Mouse (Mus musculus) neural tube, embryonic 12.5 days (tissue): ENCODE results near the gene Zfp697. TPM values are rescaled to one million over a fixed set of nuclear protein-coding genes. Genes with fewer than 3 reads are reported as not detected.
"Not testable (repeated sequence)": the region's sequence is repeated elsewhere in the genome, so short reads cannot be mapped to it uniquely, and the experiment has no call there.

Source experiments
- ATAC-seq: fragments of 200-750 bp; cut with Nextera tagmentation; 2 replicates; pipeline ENCODE4 v1.8.0; 2017; ENCODE audit warnings: low read depth, mild to moderate bottlenecking, moderate TSS enrichment, moderate library complexity; ENCODE audit not compliant: low FRiP score
- H3K27ac ChIP-seq: fragments of 300-500 bp; sonication (generic); 2 replicates; pipeline ENCODE4 v1.5.1; 2016
- H3K27me3 ChIP-seq: fragments of 300-500 bp; sonication (generic); replicated peaks from 2 replicates; pipeline ENCODE4 v1.6.1; 2016; ENCODE audit warnings: mild to moderate bottlenecking
- H3K36me3 ChIP-seq: fragments of 300-500 bp; sonication (generic); 2 replicates; pipeline ENCODE4 v1.6.1; 2016; ENCODE audit warnings: mild to moderate bottlenecking
- H3K4me1 ChIP-seq: fragments of 300-500 bp; sonication (generic); 2 replicates; pipeline ENCODE4 v1.6.1; 2016
- H3K4me2 ChIP-seq: fragments of 300-500 bp; sonication (generic); replicated peaks from 2 replicates; pipeline ENCODE4 v1.6.1; 2016; ENCODE audit warnings: mild to moderate bottlenecking
- H3K4me3 ChIP-seq: fragments of 300-500 bp; sonication (generic); 2 replicates; pipeline ENCODE4 v1.5.1; 2016
- H3K9ac ChIP-seq: fragments of 300-500 bp; sonication (generic); 2 replicates; pipeline ENCODE4 v1.6.1; 2016; ENCODE audit warnings: mild to moderate bottlenecking
- H3K9me3 ChIP-seq: fragments of 300-500 bp; sonication (generic); 2 replicates; pipeline ENCODE4 v1.6.1; 2016; ENCODE audit warnings: mild to moderate bottlenecking
- WGBS: fragments of 180-500 bp; shearing (Covaris S2); methylation state at CpG from one replicate; pipeline ENCODE4 v1.1.7; 2016; 5-methylcytosine and 5-hydroxymethylcytosine counted together
- polyA plus RNA-seq: library from polyadenylated mRNA; unstranded; fragments of >200 nt; fragmentation: Nextera tagmentation; extraction: Ambion mirVana; gene quantifications from 2 replicates; pipeline ENCODE4 v1.2.1, GENCODE M21; 2016

The Zfp697 gene
- polyA plus RNA-seq, 1 experiment from 2014 or later = 11.8 TPM

DNA sequence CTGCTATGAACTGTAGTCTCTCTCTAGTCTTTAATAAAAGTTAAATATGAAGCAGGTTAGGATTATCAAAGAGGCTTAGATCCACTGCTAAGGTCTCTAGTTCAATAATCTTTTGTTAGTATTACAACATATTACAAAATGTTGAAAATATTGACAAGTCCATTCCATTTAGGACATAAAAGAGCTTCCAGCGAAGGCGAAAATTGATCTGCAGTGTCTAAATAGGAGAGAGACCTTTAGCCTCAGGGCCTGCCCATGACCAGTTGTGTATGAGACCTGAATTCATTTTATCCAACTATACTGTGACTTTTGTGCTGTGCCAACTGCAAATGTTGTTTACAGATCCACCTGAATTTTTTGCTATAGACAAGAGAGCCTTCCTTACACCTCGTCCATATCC, 247.4 kb downstream of the Zfp697 start:
- H3K36me3 ChIP-seq = no peaks in the 10 kb centered on the region
- H3K4me1 ChIP-seq = no peaks in the 10 kb centered on the region
- ATAC-seq = no peak
- H3K9me3 ChIP-seq = no peaks in the 10 kb centered on the region
- no peak overlapping the region for H3K27ac ChIP-seq
- WGBS = 83% methylated on average over 3 of the region's 3 CpGs
- no peak overlapping the region for H3K9ac ChIP-seq
- H3K27me3 ChIP-seq = no peaks in the 10 kb centered on the region
- H3K4me2 ChIP-seq = no peak overlapping the region
- no peak overlapping the region for H3K4me3 ChIP-seq

DNA sequence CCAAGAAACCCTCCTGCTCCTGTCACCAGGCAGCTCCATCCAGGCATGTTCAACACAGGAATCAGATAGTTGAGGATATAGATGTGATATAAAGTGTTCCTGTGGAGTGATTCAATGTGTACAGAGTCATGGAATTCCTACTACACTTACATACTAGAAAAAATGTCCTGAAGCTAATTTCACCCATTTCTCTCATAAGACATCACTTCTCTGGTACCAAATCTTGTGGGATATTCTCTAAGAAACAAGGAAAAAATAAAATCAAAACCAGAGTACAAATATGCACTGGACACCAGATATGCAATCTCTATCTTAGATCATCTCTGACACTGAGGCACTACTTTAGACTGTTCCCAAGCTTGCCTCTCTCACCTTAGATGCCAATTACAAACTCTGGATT, 247.9 kb downstream of the Zfp697 start, which contains the start of gene Hsd3b5:
Gene Hsd3b5, minus strand, starts transcription at position 101 of the 400 bp plus-strand sequence.
- no peaks in the 10 kb centered on the region for H3K4me1 ChIP-seq
- no peak within 1 kb of the TSS for H3K27ac ChIP-seq
- H3K9me3 ChIP-seq = no peaks in the 10 kb centered on the region
- no peak for ATAC-seq
- no peak within 1 kb of the TSS for H3K4me2 ChIP-seq
- H3K4me3 ChIP-seq = no peak within 1 kb of the TSS
- no peak within 1 kb of the TSS for H3K9ac ChIP-seq
- no peaks in the 10 kb centered on the region for H3K27me3 ChIP-seq
- no peaks in the 10 kb centered on the region for H3K36me3 ChIP-seq

DNA sequence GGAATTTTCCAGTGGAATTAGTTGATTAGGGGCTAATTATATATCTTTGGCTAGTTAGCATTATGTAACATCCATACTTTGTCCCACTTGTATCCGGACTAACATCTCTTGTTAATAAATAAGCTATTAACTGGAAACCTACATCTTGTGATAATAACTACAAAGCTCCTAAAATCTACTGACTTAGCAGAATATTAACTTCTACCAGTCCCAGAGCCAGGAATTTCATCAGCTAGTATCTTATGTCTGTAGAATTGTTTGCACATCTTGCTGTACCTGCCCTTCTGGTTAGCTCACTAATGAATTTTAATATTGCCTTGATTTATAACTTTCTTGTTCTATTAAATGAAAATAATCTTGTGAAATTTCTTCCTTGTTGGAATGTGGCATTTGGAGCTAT, 252.9 kb downstream of the Zfp697 start:
- Histone ChIP-seq H3K36me3 (no peaks in the 10 kb centered on the region), H3K4me3 (no peak overlapping the region), H3K9me3 (no peaks in the 10 kb centered on the region), H3K27me3 (no peaks in the 10 kb centered on the region), H3K4me1 (no peaks in the 10 kb centered on the region), H3K4me2 (no peak overlapping the region), H3K9ac (no peak overlapping the region), H3K27ac (no peak overlapping the region)
- ATAC-seq = no peak
- 98% methylated on average over 1 of the region's 1 CpGs for WGBS

DNA sequence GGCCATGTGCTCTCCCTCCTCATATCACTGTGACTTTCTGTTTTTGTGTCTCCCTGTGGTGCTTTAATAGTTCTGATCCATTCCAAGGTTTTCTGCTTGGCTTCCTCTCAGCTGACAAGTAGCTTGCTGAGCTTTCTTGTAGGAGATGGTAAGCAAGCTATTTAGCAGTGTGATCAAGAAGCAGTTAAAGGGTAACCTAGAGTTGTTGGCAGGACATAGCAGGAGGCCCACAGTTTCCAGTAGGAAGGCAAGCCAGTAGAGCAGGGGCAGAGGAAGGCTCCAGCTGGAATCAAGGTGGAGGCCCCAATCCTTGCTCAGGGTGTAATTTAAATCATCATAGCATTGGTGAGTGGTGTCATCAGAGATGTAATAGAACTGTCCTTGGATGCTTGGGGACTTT, 298.5 kb downstream of the Zfp697 start:
- no peaks in the 10 kb centered on the region for H3K27me3 ChIP-seq
- no peak for ATAC-seq
- H3K27ac ChIP-seq = no peak overlapping the region
- no peak overlapping the region for H3K4me3 ChIP-seq
- no peaks in the 10 kb centered on the region for H3K36me3 ChIP-seq
- no peaks in the 10 kb centered on the region for H3K4me1 ChIP-seq
- no peak overlapping the region for H3K9ac ChIP-seq
- H3K4me2 ChIP-seq = no peak overlapping the region
- H3K9me3 ChIP-seq = no peaks in the 10 kb centered on the region

DNA sequence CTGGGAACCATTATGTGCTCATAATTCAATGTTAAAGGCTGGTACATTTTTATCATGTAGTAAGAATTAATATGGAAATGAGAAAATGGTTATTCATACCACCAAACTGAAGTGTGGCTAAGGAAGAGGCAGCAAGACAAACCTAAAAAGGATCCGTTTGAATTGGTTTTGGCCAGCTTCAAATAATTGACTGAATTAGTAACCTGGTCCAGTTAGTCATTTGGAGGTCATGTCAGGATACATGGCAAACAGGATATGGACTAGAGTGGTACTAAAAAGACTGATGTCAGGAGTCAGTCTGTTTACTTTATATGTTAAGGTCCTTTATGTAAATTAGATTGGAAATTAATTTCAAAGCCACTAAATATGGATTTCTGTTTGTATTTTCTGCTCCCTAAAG, 300.1 kb downstream of the Zfp697 start:
- ATAC-seq = no peak

DNA sequence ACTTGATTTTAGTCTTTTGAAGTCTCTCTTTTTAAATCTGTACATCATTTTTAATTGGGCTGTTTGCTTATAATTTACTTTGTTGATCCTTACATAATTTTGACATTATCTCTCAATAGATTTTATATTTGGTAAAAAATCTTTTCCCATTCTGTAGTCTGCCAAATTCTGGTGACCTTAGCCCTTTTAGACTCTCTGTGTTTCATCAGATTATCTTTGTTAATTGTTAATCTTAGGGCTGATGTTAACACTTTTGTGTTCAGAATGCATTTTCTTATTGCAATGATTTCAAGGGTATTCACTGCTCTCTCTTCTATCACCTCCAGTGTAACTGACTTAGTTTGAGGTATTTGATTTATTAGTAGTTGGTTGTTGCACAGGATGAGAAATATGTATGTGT, 338.5 kb downstream of the Zfp697 start:
- no peak for ATAC-seq
- H3K4me1 ChIP-seq = no peaks in the 10 kb centered on the region
- H3K36me3 ChIP-seq = no peaks in the 10 kb centered on the region
- no peak overlapping the region for H3K4me2 ChIP-seq
- no peak overlapping the region for H3K9ac ChIP-seq
- no peak overlapping the region for H3K4me3 ChIP-seq
- no peaks in the 10 kb centered on the region for H3K27me3 ChIP-seq
- no peaks in the 10 kb centered on the region for H3K9me3 ChIP-seq
- no peak overlapping the region for H3K27ac ChIP-seq

More for the DNA sequence above, 300.1 kb downstream of the Zfp697 start:
- H3K4me1 ChIP-seq = no peaks in the 10 kb centered on the region
- no peaks in the 10 kb centered on the region for H3K9me3 ChIP-seq
- H3K4me2 ChIP-seq = no peak overlapping the region
- H3K36me3 ChIP-seq = no peaks in the 10 kb centered on the region
- WGBS = 81% methylated on average over 1 of the region's 1 CpGs
- H3K27ac ChIP-seq = no peak overlapping the region
- H3K9ac ChIP-seq = no peak overlapping the region
- H3K27me3 ChIP-seq = no peaks in the 10 kb centered on the region
- no peak overlapping the region for H3K4me3 ChIP-seq

DNA sequence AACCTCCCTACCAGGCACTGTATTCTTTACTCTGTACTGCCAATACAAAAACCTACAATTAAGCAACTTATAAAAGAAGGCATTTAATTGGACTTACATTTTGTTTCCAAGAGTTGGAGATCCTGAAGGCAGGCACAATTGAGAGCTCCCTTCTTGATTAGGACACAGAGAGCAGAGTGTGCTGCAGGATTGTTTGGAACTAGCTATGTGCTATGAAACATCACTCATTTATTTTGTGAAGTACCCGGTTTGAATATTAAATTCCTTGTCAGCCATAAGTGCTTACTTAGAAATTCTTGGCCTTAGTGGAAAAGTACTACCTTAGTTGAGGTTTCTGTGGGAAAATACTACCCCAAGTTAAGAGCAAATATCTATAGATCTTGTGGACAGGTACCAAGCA, 342.1 kb downstream of the Zfp697 start, which contains the start of gene Hsd3b2:
Gene Hsd3b2, minus strand, starts transcription at position 168 of the 400 bp plus-strand sequence.
- H3K36me3 ChIP-seq = no peaks in the 10 kb centered on the region
- H3K27ac ChIP-seq = no peak within 1 kb of the TSS
- no peaks in the 10 kb centered on the region for H3K9me3 ChIP-seq
- no peak within 1 kb of the TSS for H3K4me3 ChIP-seq
- no peak within 1 kb of the TSS for H3K9ac ChIP-seq
- H3K4me2 ChIP-seq = no peak within 1 kb of the TSS
- WGBS = 77% methylated on average over 1 of the region's 1 CpGs
- no peaks in the 10 kb centered on the region for H3K27me3 ChIP-seq
- no peaks in the 10 kb centered on the region for H3K4me1 ChIP-seq
- ATAC-seq = no peak

DNA sequence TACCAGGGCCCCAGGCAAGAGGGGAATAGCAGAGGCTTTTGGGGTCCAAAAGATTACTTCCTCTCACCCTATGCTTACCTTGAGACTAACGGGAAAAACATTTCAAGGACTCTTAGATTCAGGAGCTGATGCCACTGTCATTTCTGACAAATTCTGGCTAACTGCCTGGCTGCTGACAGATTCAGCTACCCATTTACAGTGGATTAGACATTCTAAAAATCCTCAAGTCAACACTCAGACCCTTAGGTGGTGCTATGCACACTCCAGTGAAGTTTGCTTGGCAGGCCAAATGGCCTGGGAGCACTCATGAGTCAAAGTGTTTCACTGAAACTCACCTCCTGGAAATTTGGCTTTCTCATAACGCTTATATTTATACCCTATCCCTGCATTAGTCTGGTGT, 344.0 kb downstream of the Zfp697 start:
- WGBS = 89% methylated on average over 2 of the region's 2 CpGs
- Histone ChIP-seq H3K27me3 (no peaks in the 10 kb centered on the region), H3K4me3 (no peak overlapping the region), H3K9me3 (no peaks in the 10 kb centered on the region), H3K4me1 (no peaks in the 10 kb centered on the region), H3K4me2 (no peak overlapping the region), H3K36me3 (no peaks in the 10 kb centered on the region), H3K9ac (no peak overlapping the region), H3K27ac (no peak overlapping the region)
- no peak for ATAC-seq

DNA sequence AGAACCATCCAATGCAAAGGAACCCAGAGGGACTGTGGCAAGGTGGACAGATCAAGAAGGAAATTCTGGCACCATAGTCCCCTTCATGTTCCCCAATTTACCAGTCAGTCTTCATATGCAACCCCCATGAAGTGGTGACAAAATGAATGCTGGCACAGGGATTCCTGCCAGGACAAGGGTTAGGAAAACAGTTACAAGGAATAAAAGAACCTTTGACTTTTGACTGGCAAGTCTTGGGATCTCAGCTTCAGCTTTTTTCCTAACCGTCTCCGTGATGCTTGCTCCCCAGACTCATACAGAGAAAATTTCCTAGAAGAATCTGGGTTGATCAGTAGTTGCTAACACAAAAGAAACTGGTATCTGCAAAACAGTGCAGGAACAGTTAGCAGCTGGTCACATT, 351.5 kb downstream of the Zfp697 start:
- Histone ChIP-seq H3K9me3 (no peaks in the 10 kb centered on the region), H3K27me3 (no peaks in the 10 kb centered on the region), H3K4me2 (no peak overlapping the region), H3K36me3 (no peaks in the 10 kb centered on the region), H3K4me1 (no peaks in the 10 kb centered on the region), H3K9ac (no peak overlapping the region), H3K27ac (no peak overlapping the region), H3K4me3 (no peak overlapping the region)
- 92% methylated on average over 2 of the region's 2 CpGs for WGBS
- ATAC-seq = no peak

DNA sequence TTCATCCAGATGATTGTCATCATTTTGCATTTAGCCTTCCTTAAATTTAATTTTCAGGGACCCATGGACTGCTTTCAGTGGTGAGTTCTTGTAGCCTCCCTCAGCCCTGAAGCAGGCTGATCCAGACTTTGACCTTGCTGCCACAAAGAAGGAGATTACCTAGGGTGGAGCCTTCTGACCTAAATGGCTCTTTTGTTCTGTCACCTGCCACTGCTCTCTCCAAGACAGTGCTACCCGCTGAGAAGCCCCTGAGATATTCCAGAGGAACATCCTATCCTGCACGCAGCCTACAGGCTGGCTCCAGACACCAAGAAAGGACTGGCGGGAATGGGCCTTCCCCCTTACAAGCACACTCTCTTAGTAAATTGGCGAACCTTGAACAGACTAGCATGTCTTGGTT, 352.1 kb downstream of the Zfp697 start:
- 55% methylated on average over 4 of the region's 4 CpGs for WGBS

DNA sequence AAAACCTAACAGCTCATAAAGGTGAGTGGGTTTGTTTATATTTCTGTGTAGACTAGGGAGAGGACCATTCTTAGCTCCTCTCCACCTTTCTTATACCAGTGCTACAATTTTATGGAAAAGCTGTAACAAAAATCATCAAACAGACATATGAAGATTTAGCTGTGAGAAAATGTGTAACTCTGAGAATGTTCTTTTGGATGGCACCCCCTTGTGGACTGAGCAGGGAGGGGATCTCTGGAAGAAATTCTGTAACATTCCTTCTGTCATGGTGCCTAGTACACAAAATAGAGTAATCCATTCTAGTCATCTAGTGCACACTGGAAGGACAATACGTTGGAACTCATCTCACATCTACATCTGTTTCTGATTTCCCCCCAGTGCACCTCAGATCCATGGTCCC, 358.8 kb downstream of the Zfp697 start:
- 69% methylated on average over 1 of the region's 1 CpGs for WGBS

More for the DNA sequence above, 352.1 kb downstream of the Zfp697 start:
- Histone ChIP-seq H3K27ac (no peak overlapping the region), H3K4me2 (no peak overlapping the region), H3K4me1 (no peaks in the 10 kb centered on the region), H3K36me3 (no peaks in the 10 kb centered on the region), H3K9ac (no peak overlapping the region), H3K4me3 (no peak overlapping the region), H3K27me3 (no peaks in the 10 kb centered on the region), H3K9me3 (no peaks in the 10 kb centered on the region)
- no peak for ATAC-seq

DNA sequence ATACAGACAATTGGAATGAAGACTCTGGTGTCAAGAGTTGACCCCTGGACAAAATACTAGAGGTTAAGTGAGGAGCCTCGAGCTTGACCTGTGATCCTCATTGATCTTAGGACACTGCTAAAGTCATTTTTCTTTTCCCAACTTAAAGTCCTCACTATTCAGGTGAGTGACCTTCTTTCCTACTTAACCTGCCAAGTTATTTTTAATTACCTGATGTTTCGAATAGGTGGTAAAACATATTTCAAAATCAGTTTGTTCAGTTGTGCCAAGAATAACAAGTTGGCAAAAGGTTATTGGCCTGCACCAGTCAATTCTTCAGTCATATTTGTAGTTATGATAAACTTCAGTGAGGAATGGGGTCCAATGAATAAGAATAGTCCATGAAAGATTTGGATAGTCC, 369.9 kb downstream of the Zfp697 start:
- Histone ChIP-seq H3K9ac (no peak overlapping the region), H3K4me1 (no peaks in the 10 kb centered on the region), H3K27ac (no peak overlapping the region), H3K9me3 (no peaks in the 10 kb centered on the region), H3K4me3 (no peak overlapping the region), H3K27me3 (no peaks in the 10 kb centered on the region), H3K36me3 (no peaks in the 10 kb centered on the region), H3K4me2 (no peak overlapping the region)
- WGBS = 74% methylated on average over 2 of the region's 2 CpGs
- ATAC-seq = no peak

More for the DNA sequence above, 358.8 kb downstream of the Zfp697 start:
- H3K27me3 ChIP-seq, H3K36me3 ChIP-seq, H3K4me1 ChIP-seq, ATAC-seq, H3K9ac ChIP-seq, H3K4me3 ChIP-seq, H3K9me3 ChIP-seq, H3K27ac ChIP-seq, H3K4me2 ChIP-seq: not testable (repeated sequence)

DNA sequence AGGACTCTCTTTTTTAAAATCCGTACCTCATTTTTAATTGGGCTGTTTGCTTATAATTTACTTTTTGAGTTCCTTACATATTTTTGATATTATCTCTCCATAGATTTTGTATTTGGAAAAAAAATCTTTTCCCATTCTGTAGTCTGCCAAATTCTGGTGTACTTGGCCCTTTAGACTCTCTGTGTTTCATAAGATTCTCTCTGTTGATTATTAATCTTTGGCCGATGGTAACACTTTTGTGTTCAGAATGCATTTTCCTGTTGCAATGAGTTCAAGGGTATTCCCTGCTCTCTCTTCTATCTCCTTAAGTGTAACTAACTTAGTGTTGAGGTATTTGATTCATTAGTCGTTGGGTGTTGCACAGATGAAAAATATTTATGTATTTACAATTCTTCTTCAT, 374.6 kb downstream of the Zfp697 start:
- WGBS = 90% methylated on average over 3 of the region's 3 CpGs
- no peak for ATAC-seq
- H3K4me2 ChIP-seq = no peak overlapping the region

DNA sequence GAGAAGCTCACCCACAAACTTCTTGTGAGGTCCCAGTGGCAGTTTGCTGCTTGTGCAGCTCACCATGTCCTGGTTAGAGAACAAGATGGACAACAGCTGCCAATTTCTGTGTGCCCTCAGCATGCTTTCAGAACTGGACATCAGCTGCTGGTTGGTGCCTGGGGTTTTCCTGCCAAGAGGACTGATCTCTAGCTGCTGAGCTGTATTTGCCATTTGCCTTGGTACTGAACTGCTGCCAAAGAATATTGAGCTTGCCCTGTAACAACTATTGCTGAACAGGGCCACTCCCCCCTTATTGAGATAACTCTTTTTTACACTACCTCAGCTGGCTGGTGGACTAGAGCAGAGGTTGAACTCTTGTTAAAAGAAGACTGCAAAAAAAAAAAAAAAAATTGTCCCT, 381.9 kb downstream of the Zfp697 start:
- ATAC-seq = no peak
- no peak overlapping the region for H3K4me2 ChIP-seq
- no peaks in the 10 kb centered on the region for H3K27me3 ChIP-seq
- no peaks in the 10 kb centered on the region for H3K9me3 ChIP-seq
- no peak overlapping the region for H3K27ac ChIP-seq
- no peak overlapping the region for H3K9ac ChIP-seq
- no peaks in the 10 kb centered on the region for H3K36me3 ChIP-seq
- no peak overlapping the region for H3K4me3 ChIP-seq
- H3K4me1 ChIP-seq = no peaks in the 10 kb centered on the region

More for the DNA sequence above, 374.6 kb downstream of the Zfp697 start:
- Histone ChIP-seq H3K27ac (no peak overlapping the region), H3K27me3 (no peaks in the 10 kb centered on the region), H3K9ac (no peak overlapping the region), H3K36me3 (no peaks in the 10 kb centered on the region), H3K4me3 (no peak overlapping the region), H3K4me1 (no peaks in the 10 kb centered on the region), H3K9me3 (no peaks in the 10 kb centered on the region)
